Mouse (Mus musculus) liver, embryonic 13.5 days (tissue): Measurements from ENCODE around the gene Ide. TPM values are rescaled to one million over a fixed set of nuclear protein-coding genes. Genes with fewer than 3 reads are reported as not detected.
A peak's percentile ranks its signal among the peaks of the same experiment; 100 is the strongest.
"Not testable (repeated sequence)": the region's sequence is repeated elsewhere in the genome, so short reads cannot be mapped to it uniquely, and the experiment has no call there.

Source experiments
- ATAC-seq: fragments of 200-750 bp; cut with Nextera tagmentation; 2 replicates; pipeline ENCODE4 v1.8.0; 2017; ENCODE audit warnings: low read depth, mild to moderate bottlenecking, moderate number of reproducible peaks, moderate library complexity
- DNase-seq: peaks from one replicate; pipeline ENCODE4 v3.0.0; 2022
- H3K27ac ChIP-seq: fragments of 300-500 bp; sonication (generic); 2 replicates; pipeline ENCODE4 v1.5.1; 2015; ENCODE audit warnings: moderate library complexity, mild to moderate bottlenecking, inconsistent platforms
- H3K27me3 ChIP-seq: fragments of 300-500 bp; sonication (generic); 2 replicates; pipeline ENCODE4 v1.6.1; 2015; ENCODE audit warnings: mild to moderate bottlenecking, inconsistent platforms
- H3K36me3 ChIP-seq: fragments of 300-500 bp; sonication (generic); 2 replicates; pipeline ENCODE4 v1.6.1; 2015; ENCODE audit warnings: mild to moderate bottlenecking, inconsistent platforms
- H3K4me1 ChIP-seq: fragments of 300-500 bp; sonication (generic); replicated peaks from 2 replicates; pipeline ENCODE4 v1.6.1; 2015; ENCODE audit warnings: inconsistent platforms
- H3K4me2 ChIP-seq: fragments of 300-500 bp; sonication (generic); 2 replicates; pipeline ENCODE4 v1.6.1; 2015; ENCODE audit warnings: inconsistent platforms, mild to moderate bottlenecking, moderate library complexity
- H3K4me3 ChIP-seq: fragments of 300-500 bp; sonication (generic); replicated peaks from 2 replicates; pipeline ENCODE4 v1.5.1; 2015; ENCODE audit warnings: mild to moderate bottlenecking, inconsistent platforms
- H3K9ac ChIP-seq: fragments of 300-500 bp; sonication (generic); 2 replicates; pipeline ENCODE4 v1.6.1; 2015; ENCODE audit warnings: mild to moderate bottlenecking, inconsistent platforms
- H3K9me3 ChIP-seq: fragments of 300-500 bp; sonication (generic); replicated peaks from 2 replicates; pipeline ENCODE4 v1.6.1; 2016; ENCODE audit warnings: inconsistent platforms
- WGBS: fragments of 180-500 bp; shearing (Covaris S2); methylation state at CpG from one replicate; pipeline ENCODE4 v1.1.7; 2015; ENCODE audit not compliant: insufficient replicate concordance; 5-methylcytosine and 5-hydroxymethylcytosine counted together
- polyA plus RNA-seq: library from polyadenylated mRNA; unstranded; fragments of >200 nt; fragmentation: Nextera tagmentation; extraction: Ambion mirVana; gene quantifications from 2 replicates; pipeline ENCODE4 v1.2.1, GENCODE M21; 2015

Gene Ide
- polyA plus RNA-seq, 1 experiment from 2014 or later = 31.1 TPM

DNA sequence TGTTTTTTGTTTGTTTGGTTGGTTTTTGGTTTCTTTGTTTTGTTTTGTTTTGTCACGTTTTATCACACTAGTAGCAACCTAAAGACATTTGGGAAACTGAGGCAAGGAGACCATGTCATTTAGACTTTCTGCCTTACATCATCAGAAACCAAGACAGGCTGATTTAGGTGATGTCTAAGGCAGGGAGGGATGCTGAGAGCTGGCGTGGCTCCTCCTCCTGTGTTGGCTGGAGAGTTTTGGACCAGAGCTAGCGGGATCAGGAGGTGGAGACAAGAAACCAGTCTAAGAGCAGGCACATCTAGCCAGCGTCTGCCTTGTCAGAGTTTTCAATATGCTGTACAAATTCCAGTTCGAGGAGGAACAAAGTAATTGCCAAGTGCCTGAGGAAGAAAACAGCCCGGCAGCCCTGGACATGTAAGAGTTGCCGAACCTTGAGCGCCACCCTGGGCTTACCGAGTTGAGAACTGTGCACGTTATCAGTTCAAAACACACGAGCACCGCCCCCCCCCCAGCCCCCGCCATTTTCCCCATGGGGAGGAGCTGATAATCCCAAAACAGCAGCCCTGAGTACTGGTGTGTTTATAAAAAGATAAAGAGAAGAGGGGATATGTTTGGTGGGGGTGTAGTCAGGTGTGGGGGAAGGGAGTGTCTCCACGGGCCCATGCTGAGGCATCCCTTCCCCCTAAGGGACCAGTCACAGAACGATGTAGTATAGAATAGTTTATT lies 99.8 kb downstream of the Ide start:
- Histone ChIP-seq H3K4me1 (peaks cover 85% of the 10 kb centered on the region), H3K4me3 (peak overlapping the region; percentile 43)

GRCm38 (mm10) chr19:37237306-37237705 lies 100.3 kb downstream of the Ide start:
- Histone ChIP-seq H3K4me2 (peak overlapping the region; percentile 62), H3K27ac (peak overlapping the region; percentile 97), H3K4me1 (peaks cover 89% of the 10 kb centered on the region), H3K36me3 (no peaks in the 10 kb centered on the region), H3K27me3 (peaks cover 19% of the 10 kb centered on the region), H3K9ac (peak overlapping the region; percentile 70), H3K9me3 (no peaks in the 10 kb centered on the region), H3K4me3 (peak overlapping the region; percentile 43)
- ATAC-seq (peak; percentile 57), DNase-seq (peak; percentile 65)
- 15% methylated on average over 5 of the region's 5 CpGs for WGBS

More for the DNA sequence above, 99.8 kb downstream of the Ide start:
- peak; percentile 80 for DNase-seq
- Histone ChIP-seq H3K4me2 (peak overlapping the region; percentile 62), H3K9ac (peak overlapping the region; percentile 70), H3K27me3 (peaks cover 19% of the 10 kb centered on the region), H3K27ac (peak overlapping the region; percentile 97), H3K9me3 (no peaks in the 10 kb centered on the region), H3K36me3 (no peaks in the 10 kb centered on the region)
- peak; percentile 88 for ATAC-seq
- 3% methylated on average over 15 of the region's 15 CpGs for WGBS

DNA sequence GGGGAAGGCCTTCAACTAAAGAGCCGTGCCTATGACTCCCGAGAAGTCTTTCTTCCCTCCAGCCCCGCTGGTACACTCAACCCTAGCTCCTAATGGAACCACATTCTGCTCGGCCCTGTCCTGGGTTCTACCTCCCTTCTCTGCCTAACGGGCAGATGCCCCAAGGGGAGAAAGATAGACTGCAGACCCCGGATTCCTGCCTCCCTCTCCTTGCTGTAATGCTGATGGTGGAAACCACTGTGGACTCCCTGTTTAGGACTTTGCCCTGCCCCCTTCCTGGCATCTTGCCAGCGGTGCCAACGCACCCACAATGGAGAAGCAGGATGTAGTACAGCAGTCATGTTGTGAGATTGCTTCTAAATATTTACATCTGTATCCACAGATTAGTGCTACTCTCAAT lies 101.8 kb downstream of the Ide start:
- Histone ChIP-seq H3K4me3 (0 out of 2 replicates have a peak overlapping the region, but pooled peaks have one; percentile 3), H3K27me3 (peaks cover 19% of the 10 kb centered on the region), H3K4me1 (peaks cover 94% of the 10 kb centered on the region), H3K9ac (peak overlapping the region; percentile 70), H3K27ac (peak overlapping the region; percentile 97), H3K4me2 (peak overlapping the region; percentile 62), H3K9me3 (no peaks in the 10 kb centered on the region), H3K36me3 (no peaks in the 10 kb centered on the region)
- WGBS = 58% methylated on average over 8 of the region's 8 CpGs
- no peak for ATAC-seq
- no peak for DNase-seq

GRCm38 (mm10) chr19:37233561-37234539 lies 103.8 kb downstream of the Ide start:
- peaks cover 19% of the 10 kb centered on the region for H3K27me3 ChIP-seq
- no peaks in the 10 kb centered on the region for H3K9me3 ChIP-seq
- peak overlapping the region; percentile 78 for H3K9ac ChIP-seq
- peaks cover 86% of the 10 kb centered on the region for H3K4me1 ChIP-seq
- ATAC-seq (peak; percentile 35), DNase-seq (peak; percentile 52)
- H3K27ac ChIP-seq = peak overlapping the region; percentile 87
- WGBS = 6% methylated on average over 63 of the region's 63 CpGs
- H3K4me2 ChIP-seq = peak overlapping the region; percentile 68
- H3K36me3 ChIP-seq = no peaks in the 10 kb centered on the region
- peak overlapping the region; percentile 63 for H3K4me3 ChIP-seq

- WGBS = 26% methylated on average over 9 of the region's 9 CpGs
- peak overlapping the region; percentile 88 for H3K27ac ChIP-seq
- H3K9me3 ChIP-seq, H3K36me3 ChIP-seq: not testable (repeated sequence)
- ATAC-seq = peak; percentile 67
- peak overlapping the region; percentile 63 for H3K4me3 ChIP-seq
- H3K9ac ChIP-seq = peak overlapping the region; percentile 64
- peaks cover 19% of the 10 kb centered on the region for H3K27me3 ChIP-seq
- peak; percentile 30 for DNase-seq
- peak overlapping the region; percentile 68 for H3K4me2 ChIP-seq
- H3K4me1 ChIP-seq = peaks cover 76% of the 10 kb centered on the region
Measured at GRCm38 (mm10) chr19:37232598-37232997, 105.1 kb downstream of the Ide start.

DNA sequence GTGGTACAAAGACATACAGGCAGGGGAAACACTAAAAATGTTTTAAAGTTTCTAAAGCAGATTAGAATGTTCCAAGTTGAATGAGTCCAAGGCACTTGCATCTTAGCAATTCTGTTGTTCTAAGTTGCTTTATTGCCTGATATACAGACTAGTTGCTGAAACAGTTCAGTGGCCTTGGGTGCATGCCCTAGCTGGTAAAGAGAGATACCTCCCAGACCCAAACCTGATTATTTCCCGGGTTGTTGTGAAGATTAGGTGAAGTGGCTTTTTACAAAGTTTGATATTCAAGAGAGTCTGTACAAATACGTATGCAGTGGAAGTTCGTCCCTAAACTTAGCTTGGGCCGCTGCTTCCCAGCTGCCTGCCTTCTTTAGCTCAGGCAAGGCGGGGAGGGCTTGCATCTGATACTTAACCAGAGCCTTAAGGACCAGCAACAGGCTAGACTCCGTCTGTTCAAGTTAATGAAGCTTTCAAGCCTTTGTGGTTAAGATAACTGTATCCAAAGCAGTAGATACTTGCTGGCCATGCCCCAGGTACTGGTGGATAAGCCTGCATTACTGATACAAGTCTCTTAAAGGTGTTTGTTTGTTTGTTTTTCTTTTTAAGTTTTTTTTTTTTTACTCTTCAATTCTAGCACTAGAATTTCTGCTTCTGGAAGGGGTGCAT lies 112.3 kb downstream of the Ide start:
- DNase-seq (no peak), ATAC-seq (peak; percentile 74)
- Histone ChIP-seq H3K4me3 (no peak overlapping the region), H3K9me3 (no peaks in the 10 kb centered on the region), H3K36me3 (peaks cover 41% of the 10 kb centered on the region), H3K4me2 (no peak overlapping the region), H3K4me1 (peaks cover 38% of the 10 kb centered on the region), H3K9ac (peak overlapping the region; percentile 3), H3K27me3 (no peaks in the 10 kb centered on the region), H3K27ac (peak overlapping the region; percentile 76)
- 32% methylated on average over 6 of the region's 6 CpGs for WGBS

Other genes with a start within 250 kb of the Ide start
- 147 and 159 TPM in 2 replicates for gene March5, start 130.3 kb downstream of the Ide start, polyA plus RNA-seq
- gene Cpeb3, start 129.3 kb downstream of the Ide start, polyA plus RNA-seq = 1.7 and 1.9 TPM in 2 replicates
- 50.8 and 65.4 TPM in 2 replicates for gene Kif11, start 38.6 kb upstream of the Ide start, polyA plus RNA-seq
- gene Hhex, start 97.0 kb upstream of the Ide start, polyA plus RNA-seq = 27.8 and 34.4 TPM in 2 replicates
- 34.3 and 41.6 TPM in 2 replicates for gene Exoc6, start 212.6 kb upstream of the Ide start, polyA plus RNA-seq